Mouse (Mus musculus): ENCODE results near the gene Tcl1b2. TPM values are rescaled to one million over a fixed set of nuclear protein-coding genes. Genes with fewer than 3 reads are reported as not detected.
"Not testable (repeated sequence)": the region's sequence is repeated elsewhere in the genome, so short reads cannot be mapped to it uniquely, and the experiment has no call there.

Tcl1b2 gene
- total and polyA plus RNA-seq, 3 experiments = not detected

GRCm38 (mm10) chr12:105127607-105128006 is 18.2 kb upstream of the Tcl1b2 start:
- Histone ChIP-seq H3K36me3 (ENCODE audit: control insufficient read depth, insufficient read depth, low read length) (no peaks in the 10 kb centered on the region), H3K27ac (no peak overlapping the region), H3K4me1 (ENCODE audit: control insufficient read depth, insufficient read depth, low read length) (no peaks in the 10 kb centered on the region), H3K9ac (ENCODE audit: low read depth, low read length) (no peak overlapping the region), H3K27me3 (ENCODE audit: control insufficient read depth, insufficient read depth, low read length) (no peaks in the 10 kb centered on the region), H3K79me2 (replicated peaks; ENCODE audit: control insufficient read depth, insufficient read depth, low read length) (no peaks in the 10 kb centered on the region), H3K4me3 (no peak overlapping the region)
- DNase-seq = no peak
- intact Hi-C loops (cut with DNase I) = no loop called here
- WGBS = 78% methylated on average over 2 of the region's 2 CpGs
- TF ChIP-seq CTCF (IDR thresholded peaks at IDR 0.05) (no peak), POLR2A (IDR thresholded peaks at IDR 0.05; ENCODE audit: insufficient read depth, low read depth, low read length) (no peak), EP300 (IDR thresholded peaks at IDR 0.05; ENCODE audit: insufficient read depth, low read depth, low read length) (no peak)

- DNase-seq; H3K36me3 ChIP-seq (ENCODE audit: control insufficient read depth, insufficient read depth, low read length); H3K4me3 ChIP-seq; intact Hi-C loops (cut with DNase I); H3K27ac ChIP-seq; H3K79me2 ChIP-seq (replicated peaks; ENCODE audit: control insufficient read depth, insufficient read depth, low read length); H3K9ac ChIP-seq (ENCODE audit: low read depth, low read length); H3K27me3 ChIP-seq (ENCODE audit: control insufficient read depth, insufficient read depth, low read length); H3K4me1 ChIP-seq (ENCODE audit: control insufficient read depth, insufficient read depth, low read length): not testable (repeated sequence)
- peak; percentile 20 for TF ChIP-seq CTCF (IDR thresholded peaks at IDR 0.05)
- WGBS = 53% methylated on average over 3 of the region's 3 CpGs
These were observed 16.2 kb upstream of the Tcl1b2 start for GRCm38 (mm10) chr12:105129494-105130205.

- H3K27ac ChIP-seq; H3K36me3 ChIP-seq (ENCODE audit: control insufficient read depth, insufficient read depth, low read length); H3K79me2 ChIP-seq (replicated peaks; ENCODE audit: control insufficient read depth, insufficient read depth, low read length); H3K27me3 ChIP-seq (ENCODE audit: control insufficient read depth, insufficient read depth, low read length); H3K4me3 ChIP-seq; H3K4me1 ChIP-seq (ENCODE audit: control insufficient read depth, insufficient read depth, low read length); intact Hi-C loops (cut with DNase I); H3K9ac ChIP-seq (ENCODE audit: low read depth, low read length); DNase-seq: not testable (repeated sequence)
- 44% methylated on average over 2 of the region's 2 CpGs for WGBS
These were observed 11.6 kb upstream of the Tcl1b2 start for GRCm38 (mm10) chr12:105134167-105134566.

DNA sequence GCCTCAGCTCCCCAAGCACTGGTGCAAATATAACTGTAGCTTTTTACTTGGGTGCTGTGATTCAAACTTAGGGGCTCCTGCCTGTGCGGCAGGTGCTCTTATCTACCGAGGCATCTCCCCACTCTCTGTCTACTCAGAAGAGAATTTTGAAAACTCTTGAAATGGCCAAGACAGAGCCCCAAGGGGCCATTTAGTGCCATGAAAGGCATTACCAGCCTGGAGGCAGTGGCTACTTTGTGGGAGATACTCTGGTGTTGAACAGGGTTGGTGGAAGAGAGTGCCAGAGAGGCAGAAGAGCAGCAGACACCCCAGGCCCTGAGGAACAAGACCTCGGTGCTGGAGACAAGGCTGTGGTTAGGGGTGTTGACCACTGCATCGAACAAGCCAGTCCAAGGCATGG is 11.0 kb upstream of the Tcl1b2 start:
- H3K9ac ChIP-seq (ENCODE audit: low read depth, low read length); H3K36me3 ChIP-seq (ENCODE audit: control insufficient read depth, insufficient read depth, low read length); H3K4me1 ChIP-seq (ENCODE audit: control insufficient read depth, insufficient read depth, low read length); H3K79me2 ChIP-seq (replicated peaks; ENCODE audit: control insufficient read depth, insufficient read depth, low read length); H3K4me3 ChIP-seq; H3K27ac ChIP-seq; H3K27me3 ChIP-seq (ENCODE audit: control insufficient read depth, insufficient read depth, low read length); intact Hi-C loops (cut with DNase I); DNase-seq: not testable (repeated sequence)
- WGBS = 75% methylated on average over 4 of the region's 4 CpGs

DNA sequence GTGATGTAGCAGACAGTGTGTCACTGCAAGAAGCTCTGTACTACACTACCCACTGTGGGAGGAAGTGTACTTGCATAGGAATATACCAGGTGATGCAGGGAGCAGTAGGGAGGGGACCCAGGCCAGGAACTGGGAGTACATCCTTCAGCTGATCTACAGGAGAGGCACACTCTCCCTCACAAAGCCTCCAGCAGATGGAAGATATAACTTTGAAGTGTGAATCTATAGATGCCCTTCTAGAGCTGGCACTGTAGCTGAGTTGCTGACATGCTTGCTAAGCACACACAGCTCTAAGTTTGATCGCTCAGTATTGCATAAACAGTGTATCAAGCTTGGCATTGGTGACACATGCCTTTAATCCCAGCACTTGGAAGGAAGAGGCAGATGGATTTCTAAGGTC is 8.1 kb upstream of the Tcl1b2 start:
- H3K4me1 ChIP-seq (ENCODE audit: control insufficient read depth, insufficient read depth, low read length); H3K27ac ChIP-seq; intact Hi-C loops (cut with DNase I); H3K4me3 ChIP-seq; H3K27me3 ChIP-seq (ENCODE audit: control insufficient read depth, insufficient read depth, low read length); DNase-seq; H3K36me3 ChIP-seq (ENCODE audit: control insufficient read depth, insufficient read depth, low read length); H3K9ac ChIP-seq (ENCODE audit: low read depth, low read length); H3K79me2 ChIP-seq (replicated peaks; ENCODE audit: control insufficient read depth, insufficient read depth, low read length): not testable (repeated sequence)
- WGBS = 68% methylated on average over 1 of the region's 1 CpGs

DNA sequence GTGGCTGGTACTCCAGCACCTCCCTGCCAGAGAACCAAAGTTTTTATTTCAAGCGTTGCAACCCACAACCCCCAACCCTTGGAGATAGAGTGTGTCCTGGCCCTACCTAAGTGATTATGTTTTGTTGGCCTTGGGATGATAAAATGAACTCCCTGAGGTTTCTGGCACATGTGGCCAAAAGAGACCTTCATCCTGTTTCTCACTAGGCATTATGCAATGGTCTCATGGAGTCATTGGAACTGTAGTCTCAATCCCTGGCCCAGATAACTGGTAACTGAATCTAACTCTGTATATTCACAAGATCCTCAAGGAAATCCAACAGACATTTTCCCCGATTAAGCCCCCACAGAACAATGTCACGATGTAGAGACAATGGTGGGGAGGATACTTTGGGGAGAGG is 2.7 kb upstream of the Tcl1b2 start:
- no peak for TF ChIP-seq EP300 (IDR thresholded peaks at IDR 0.05; ENCODE audit: insufficient read depth, low read depth, low read length)
- no peak for TF ChIP-seq CTCF (IDR thresholded peaks at IDR 0.05)
- TF ChIP-seq POLR2A (IDR thresholded peaks at IDR 0.05; ENCODE audit: insufficient read depth, low read depth, low read length) = no peak
- H3K4me3 ChIP-seq = no peak overlapping the region
- H3K27me3 ChIP-seq (ENCODE audit: control insufficient read depth, insufficient read depth, low read length) = no peaks in the 10 kb centered on the region
- WGBS = 87% methylated on average over 3 of the region's 3 CpGs
- H3K27ac ChIP-seq = no peak overlapping the region
- no peak for DNase-seq
- no peaks in the 10 kb centered on the region for H3K4me1 ChIP-seq (ENCODE audit: control insufficient read depth, insufficient read depth, low read length)
- H3K79me2 ChIP-seq (replicated peaks; ENCODE audit: control insufficient read depth, insufficient read depth, low read length) = no peaks in the 10 kb centered on the region
- intact Hi-C loops (cut with DNase I) = no loop called here
- H3K9ac ChIP-seq (ENCODE audit: low read depth, low read length) = no peak overlapping the region
- H3K36me3 ChIP-seq (ENCODE audit: control insufficient read depth, insufficient read depth, low read length) = no peaks in the 10 kb centered on the region

GRCm38 (mm10) chr12:105144928-105145327 is 886 bp upstream of the Tcl1b2 start:
- H3K79me2 ChIP-seq (replicated peaks; ENCODE audit: control insufficient read depth, insufficient read depth, low read length); H3K4me1 ChIP-seq (ENCODE audit: control insufficient read depth, insufficient read depth, low read length); H3K9ac ChIP-seq (ENCODE audit: low read depth, low read length); H3K27ac ChIP-seq; intact Hi-C loops (cut with DNase I); H3K4me3 ChIP-seq; H3K36me3 ChIP-seq (ENCODE audit: control insufficient read depth, insufficient read depth, low read length); H3K27me3 ChIP-seq (ENCODE audit: control insufficient read depth, insufficient read depth, low read length); DNase-seq: not testable (repeated sequence)
- WGBS = 36% methylated on average over 1 of the region's 1 CpGs

DNA sequence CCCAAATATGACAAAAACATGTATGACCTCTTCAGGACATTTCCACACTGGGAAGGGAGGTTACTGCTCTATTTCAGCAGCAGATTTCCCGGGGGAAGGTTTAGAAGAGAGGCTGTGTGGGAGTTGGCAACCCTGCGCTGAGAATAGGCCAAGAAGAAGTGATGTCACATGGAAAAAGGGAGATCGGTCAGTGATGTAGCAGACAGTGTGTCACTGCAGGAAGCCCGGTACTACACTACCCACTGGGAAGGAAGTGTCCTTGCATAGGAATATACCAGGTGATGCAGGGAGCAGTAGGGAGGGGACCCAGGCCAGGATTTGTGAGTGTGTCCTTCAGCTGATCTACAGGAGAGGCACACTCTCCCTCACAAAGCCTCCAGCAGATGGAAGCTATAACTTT is 9.5 kb downstream of the Tcl1b2 start:
- H3K36me3 ChIP-seq (ENCODE audit: control insufficient read depth, insufficient read depth, low read length); H3K4me1 ChIP-seq (ENCODE audit: control insufficient read depth, insufficient read depth, low read length); intact Hi-C loops (cut with DNase I); H3K27me3 ChIP-seq (ENCODE audit: control insufficient read depth, insufficient read depth, low read length); H3K79me2 ChIP-seq (replicated peaks; ENCODE audit: control insufficient read depth, insufficient read depth, low read length); H3K27ac ChIP-seq; H3K4me3 ChIP-seq; H3K9ac ChIP-seq (ENCODE audit: low read depth, low read length); DNase-seq: not testable (repeated sequence)
- WGBS = 18% methylated on average over 4 of the region's 4 CpGs
